Mouse (Mus musculus): ENCODE results near the gene Lmo1.

The Lmo1 gene

GRCm38 (mm10) chr7:109174949-109175669 lies at the start of gene Lmo1:
Gene Lmo1 (minus strand): TSS chr7:109175207.
- peak in 1 of 2 experiments; percentile 17 for DNase-seq

- DNase-seq = no peak
These were observed 46.7 kb upstream of the Lmo1 start for GRCm38 (mm10) chr7:109221716-109222110.

- DNase-seq = no peak
These were observed 46.0 kb upstream of the Lmo1 start for GRCm38 (mm10) chr7:109220766-109221715.

- DNase-seq = no peak
These were observed 45.0 kb upstream of the Lmo1 start for GRCm38 (mm10) chr7:109220026-109220425.

- no peak for DNase-seq
These were observed 43.9 kb upstream of the Lmo1 start for GRCm38 (mm10) chr7:109218977-109219271.

- DNase-seq = peak; percentile 43 to 70
These were observed 43.3 kb upstream of the Lmo1 start for GRCm38 (mm10) chr7:109218130-109218976.

- no peak for DNase-seq
These were observed 34.8 kb upstream of the Lmo1 start for GRCm38 (mm10) chr7:109209804-109210203.

- no peak for DNase-seq
These were observed 32.8 kb upstream of the Lmo1 start for GRCm38 (mm10) chr7:109207811-109208210.

GRCm38 (mm10) chr7:109206358-109206757 lies 31.4 kb upstream of the Lmo1 start:
- DNase-seq = no peak

GRCm38 (mm10) chr7:109203140-109203539 lies 28.1 kb upstream of the Lmo1 start:
- DNase-seq = no peak

- DNase-seq = no peak
These were observed 25.6 kb upstream of the Lmo1 start for GRCm38 (mm10) chr7:109200559-109200958.

GRCm38 (mm10) chr7:109197161-109197650 lies 22.2 kb upstream of the Lmo1 start:
- no peak for DNase-seq

- DNase-seq = no peak
These were observed 21.5 kb upstream of the Lmo1 start for GRCm38 (mm10) chr7:109196399-109197082.

- DNase-seq = no peak
These were observed 21.0 kb upstream of the Lmo1 start for GRCm38 (mm10) chr7:109195982-109196381.

- DNase-seq = no peak
These were observed 19.8 kb upstream of the Lmo1 start for GRCm38 (mm10) chr7:109194850-109195249.

GRCm38 (mm10) chr7:109187244-109188035 lies 12.4 kb upstream of the Lmo1 start:
- no peak for DNase-seq

GRCm38 (mm10) chr7:109185975-109186374 lies 11.0 kb upstream of the Lmo1 start:
- DNase-seq = no peak

GRCm38 (mm10) chr7:109185564-109185963 lies 10.6 kb upstream of the Lmo1 start:
- no peak for DNase-seq

GRCm38 (mm10) chr7:109176688-109177087 lies 1.7 kb upstream of the Lmo1 start:
- no peak for DNase-seq

GRCm38 (mm10) chr7:109175670-109176625 lies 941 bp upstream of the Lmo1 start:
- DNase-seq = no peak

All from kidney, adult 8-10 months (tissue).